Mouse (Mus musculus): ENCODE data around the gene Zrsr1. TPM values are rescaled to one million over a fixed set of nuclear protein-coding genes. Genes with fewer than 3 reads are reported as not detected.

Zrsr1 gene
- polyA plus RNA-seq, 1 experiment from 2014 or later = 2.7 TPM

GRCm38 (mm10) chr11:22937716-22938316 is 34.0 kb upstream of the Zrsr1 start:
- Histone ChIP-seq H3K27ac (replicated peaks; ENCODE audit: low read depth, low read length) (no peak overlapping the region), H3K27me3 (ENCODE audit: control insufficient read depth, insufficient read depth, low read length) (no peaks in the 10 kb centered on the region)
- no peak for DNase-seq (ENCODE audit: low spot score)

GRCm38 (mm10) chr11:22938983-22939382 is 32.8 kb upstream of the Zrsr1 start:
- Histone ChIP-seq H3K36me3 (ENCODE audit: control insufficient read depth, insufficient read depth, low read length) (no peaks in the 10 kb centered on the region), H3K9ac (ENCODE audit: low read length) (no peak overlapping the region), H3K4me3 (ENCODE audit: low read depth, low read length) (no peak overlapping the region), H3K27me3 (ENCODE audit: control insufficient read depth, insufficient read depth, low read length) (no peaks in the 10 kb centered on the region), H3K4me2 (ENCODE audit: low read depth, severe bottlenecking) (no peak overlapping the region), H3K9me3 (ENCODE audit: control insufficient read depth, low read length) (no peaks in the 10 kb centered on the region), H3K27ac (replicated peaks; ENCODE audit: low read depth, low read length) (no peak overlapping the region), H3K4me1 (ENCODE audit: control insufficient read depth, insufficient read depth, low read length) (no peaks in the 10 kb centered on the region)
- WGBS = 84% methylated on average over 2 of the region's 2 CpGs
- DNase-seq (ENCODE audit: low spot score) (no peak), ATAC-seq (ENCODE audit: insufficient number of reproducible peaks, low FRiP score, low TSS enrichment, low read depth) (no peak)

More at GRCm38 (mm10) chr11:22937716-22938316, 34.0 kb upstream of the Zrsr1 start:
- WGBS = 92% methylated on average over 4 of the region's 4 CpGs
- ATAC-seq (ENCODE audit: insufficient number of reproducible peaks, low FRiP score, low TSS enrichment, low read depth) = no peak
- H3K9ac ChIP-seq (ENCODE audit: low read length) = no peak overlapping the region
- H3K4me2 ChIP-seq (ENCODE audit: low read depth, severe bottlenecking) = no peak overlapping the region
- H3K9me3 ChIP-seq (ENCODE audit: control insufficient read depth, low read length) = no peaks in the 10 kb centered on the region
- H3K36me3 ChIP-seq (ENCODE audit: control insufficient read depth, insufficient read depth, low read length) = no peaks in the 10 kb centered on the region
- no peak overlapping the region for H3K4me3 ChIP-seq (ENCODE audit: low read depth, low read length)
- H3K4me1 ChIP-seq (ENCODE audit: control insufficient read depth, insufficient read depth, low read length) = no peaks in the 10 kb centered on the region

GRCm38 (mm10) chr11:22949101-22949500 is 22.7 kb upstream of the Zrsr1 start:
- no peak for ATAC-seq (ENCODE audit: insufficient number of reproducible peaks, low FRiP score, low TSS enrichment, low read depth)
- Histone ChIP-seq H3K27ac (replicated peaks; ENCODE audit: low read depth, low read length) (no peak overlapping the region), H3K9me3 (ENCODE audit: control insufficient read depth, low read length) (no peaks in the 10 kb centered on the region), H3K4me1 (ENCODE audit: control insufficient read depth, insufficient read depth, low read length) (no peaks in the 10 kb centered on the region), H3K27me3 (ENCODE audit: control insufficient read depth, insufficient read depth, low read length) (no peaks in the 10 kb centered on the region), H3K9ac (ENCODE audit: low read length) (no peak overlapping the region), H3K4me2 (ENCODE audit: low read depth, severe bottlenecking) (no peak overlapping the region), H3K4me3 (ENCODE audit: low read depth, low read length) (no peak overlapping the region), H3K36me3 (ENCODE audit: control insufficient read depth, insufficient read depth, low read length) (no peaks in the 10 kb centered on the region)
- DNase-seq (ENCODE audit: low spot score) = no peak
- WGBS = 81% methylated on average over 1 of the region's 1 CpGs

GRCm38 (mm10) chr11:22950131-22950530 is 21.7 kb upstream of the Zrsr1 start:
- Histone ChIP-seq H3K9me3 (ENCODE audit: control insufficient read depth, low read length) (no peaks in the 10 kb centered on the region), H3K27ac (replicated peaks; ENCODE audit: low read depth, low read length) (no peak overlapping the region), H3K27me3 (ENCODE audit: control insufficient read depth, insufficient read depth, low read length) (no peaks in the 10 kb centered on the region), H3K4me2 (ENCODE audit: low read depth, severe bottlenecking) (no peak overlapping the region), H3K4me1 (ENCODE audit: control insufficient read depth, insufficient read depth, low read length) (no peaks in the 10 kb centered on the region), H3K4me3 (ENCODE audit: low read depth, low read length) (no peak overlapping the region), H3K9ac (ENCODE audit: low read length) (no peak overlapping the region), H3K36me3 (ENCODE audit: control insufficient read depth, insufficient read depth, low read length) (0 out of 2 replicates have a peak, but pooled peaks cover 2% of the 10 kb centered on the region)
- DNase-seq (ENCODE audit: low spot score) (no peak), ATAC-seq (ENCODE audit: insufficient number of reproducible peaks, low FRiP score, low TSS enrichment, low read depth) (no peak)
- WGBS = 95% methylated on average over 6 of the region's 6 CpGs

- Histone ChIP-seq H3K4me1 (ENCODE audit: control insufficient read depth, insufficient read depth, low read length) (no peaks in the 10 kb centered on the region), H3K36me3 (ENCODE audit: control insufficient read depth, insufficient read depth, low read length) (0 out of 2 replicates have a peak, but pooled peaks cover 2% of the 10 kb centered on the region), H3K27ac (replicated peaks; ENCODE audit: low read depth, low read length) (no peak overlapping the region), H3K4me3 (ENCODE audit: low read depth, low read length) (no peak overlapping the region), H3K9me3 (ENCODE audit: control insufficient read depth, low read length) (no peaks in the 10 kb centered on the region), H3K27me3 (ENCODE audit: control insufficient read depth, insufficient read depth, low read length) (no peaks in the 10 kb centered on the region), H3K9ac (ENCODE audit: low read length) (no peak overlapping the region), H3K4me2 (ENCODE audit: low read depth, severe bottlenecking) (no peak overlapping the region)
- ATAC-seq (ENCODE audit: insufficient number of reproducible peaks, low FRiP score, low TSS enrichment, low read depth) (no peak), DNase-seq (ENCODE audit: low spot score) (no peak)
- WGBS = 88% methylated on average over 7 of the region's 7 CpGs
Measured at GRCm38 (mm10) chr11:22952668-22953067, 19.1 kb upstream of the Zrsr1 start.

- Histone ChIP-seq H3K27me3 (ENCODE audit: control insufficient read depth, insufficient read depth, low read length) (no peaks in the 10 kb centered on the region), H3K9ac (ENCODE audit: low read length) (no peak overlapping the region), H3K4me2 (ENCODE audit: low read depth, severe bottlenecking) (no peak overlapping the region), H3K9me3 (ENCODE audit: control insufficient read depth, low read length) (no peaks in the 10 kb centered on the region), H3K36me3 (ENCODE audit: control insufficient read depth, insufficient read depth, low read length) (0 out of 2 replicates have a peak, but pooled peaks cover 2% of the 10 kb centered on the region), H3K4me3 (ENCODE audit: low read depth, low read length) (no peak overlapping the region), H3K27ac (replicated peaks; ENCODE audit: low read depth, low read length) (no peak overlapping the region), H3K4me1 (ENCODE audit: control insufficient read depth, insufficient read depth, low read length) (no peaks in the 10 kb centered on the region)
- WGBS = 95% methylated on average over 6 of the region's 6 CpGs
- ATAC-seq (ENCODE audit: insufficient number of reproducible peaks, low FRiP score, low TSS enrichment, low read depth) (no peak), DNase-seq (ENCODE audit: low spot score) (no peak)
Measured at GRCm38 (mm10) chr11:22956346-22956745, 15.5 kb upstream of the Zrsr1 start.

- Histone ChIP-seq H3K9me3 (ENCODE audit: control insufficient read depth, low read length) (no peaks in the 10 kb centered on the region), H3K9ac (ENCODE audit: low read length) (no peak overlapping the region), H3K27ac (replicated peaks; ENCODE audit: low read depth, low read length) (no peak overlapping the region), H3K36me3 (ENCODE audit: control insufficient read depth, insufficient read depth, low read length) (0 out of 2 replicates have a peak, but pooled peaks cover 2% of the 10 kb centered on the region), H3K4me1 (ENCODE audit: control insufficient read depth, insufficient read depth, low read length) (no peaks in the 10 kb centered on the region), H3K27me3 (ENCODE audit: control insufficient read depth, insufficient read depth, low read length) (no peaks in the 10 kb centered on the region), H3K4me3 (ENCODE audit: low read depth, low read length) (no peak overlapping the region), H3K4me2 (ENCODE audit: low read depth, severe bottlenecking) (no peak overlapping the region)
- 70% methylated on average over 4 of the region's 4 CpGs for WGBS
- DNase-seq (ENCODE audit: low spot score) (no peak), ATAC-seq (ENCODE audit: insufficient number of reproducible peaks, low FRiP score, low TSS enrichment, low read depth) (no peak)
Measured at GRCm38 (mm10) chr11:22956830-22957229, 15.0 kb upstream of the Zrsr1 start.

- WGBS = 89% methylated on average over 4 of the region's 4 CpGs
- no peaks in the 10 kb centered on the region for H3K9me3 ChIP-seq (ENCODE audit: control insufficient read depth, low read length)
Measured at GRCm38 (mm10) chr11:22957791-22958374, 13.9 kb upstream of the Zrsr1 start.

More at GRCm38 (mm10) chr11:22957791-22958374, 13.9 kb upstream of the Zrsr1 start:
- H3K9ac ChIP-seq (ENCODE audit: low read length) = no peak overlapping the region
- no peaks in the 10 kb centered on the region for H3K27me3 ChIP-seq (ENCODE audit: control insufficient read depth, insufficient read depth, low read length)
- no peak for DNase-seq (ENCODE audit: low spot score)
- H3K4me3 ChIP-seq (ENCODE audit: low read depth, low read length) = no peak overlapping the region
- no peak overlapping the region for H3K4me2 ChIP-seq (ENCODE audit: low read depth, severe bottlenecking)
- H3K4me1 ChIP-seq (ENCODE audit: control insufficient read depth, insufficient read depth, low read length) = no peaks in the 10 kb centered on the region
- no peak for ATAC-seq (ENCODE audit: insufficient number of reproducible peaks, low FRiP score, low TSS enrichment, low read depth)
- H3K36me3 ChIP-seq (ENCODE audit: control insufficient read depth, insufficient read depth, low read length) = 0 out of 2 replicates have a peak, but pooled peaks cover 2% of the 10 kb centered on the region
- no peak overlapping the region for H3K27ac ChIP-seq (replicated peaks; ENCODE audit: low read depth, low read length)
